Mouse (Mus musculus) midbrain, postnatal 0 days (tissue): Measurements from ENCODE around the gene Nelfcd. TPM values are rescaled to one million over a fixed set of nuclear protein-coding genes. Genes with fewer than 3 reads are reported as not detected.

ENCODE experiments used
- ATAC-seq: fragments of 200-750 bp; cut with Nextera tagmentation; 2 replicates; pipeline ENCODE4 v1.8.0; 2017; ENCODE audit warnings: moderate number of reproducible peaks, mild to moderate bottlenecking, moderate TSS enrichment, moderate library complexity; ENCODE audit not compliant: low FRiP score
- DNase-seq: peaks from one replicate; pipeline ENCODE4 v3.0.0-alpha.2; 2015; ENCODE audit warnings: low spot score
- H3K27ac ChIP-seq: fragments of 300-500 bp; sonication (generic); 2 replicates; pipeline ENCODE4 v1.5.1; 2014; ENCODE audit warnings: low read depth, mild to moderate bottlenecking, low read length, mixed read lengths
- H3K27me3 ChIP-seq: fragments of 300-500 bp; sonication (generic); 2 replicates; pipeline ENCODE4 v1.6.1; 2014; ENCODE audit warnings: low read length, control low read depth, mixed read lengths; ENCODE audit not compliant: insufficient read depth
- H3K36me3 ChIP-seq: fragments of 300-500 bp; sonication (generic); 2 replicates; pipeline ENCODE4 v1.6.1; 2014; ENCODE audit warnings: low read length, control low read depth, mixed read lengths; ENCODE audit not compliant: insufficient read depth
- H3K4me1 ChIP-seq: fragments of 300-500 bp; sonication (generic); 2 replicates; pipeline ENCODE4 v1.6.1; 2014; ENCODE audit warnings: mild to moderate bottlenecking, control low read depth, antibody characterized with exemption, low read length, mixed read lengths; ENCODE audit not compliant: insufficient read depth
- H3K4me2 ChIP-seq: fragments of 300-500 bp; sonication (generic); 2 replicates; pipeline ENCODE4 v1.6.1; 2014; ENCODE audit warnings: low read depth, mild to moderate bottlenecking, low read length, mixed read lengths; ENCODE audit not compliant: poor library complexity, severe bottlenecking
- H3K4me3 ChIP-seq: fragments of 300-500 bp; sonication (generic); 2 replicates; pipeline ENCODE4 v1.5.1; 2014; ENCODE audit warnings: low read depth, mild to moderate bottlenecking, low read length, moderate library complexity
- H3K9ac ChIP-seq: fragments of 300-500 bp; sonication (generic); replicated peaks from 2 replicates; pipeline ENCODE4 v1.6.1; 2014; ENCODE audit warnings: mild to moderate bottlenecking, low read length, moderate library complexity, mixed read lengths; ENCODE audit not compliant: poor library complexity, severe bottlenecking
- H3K9me3 ChIP-seq: fragments of 300-500 bp; sonication (generic); 2 replicates; pipeline ENCODE4 v1.6.1; 2016; ENCODE audit warnings: low read length, control low read depth
- CTCF ChIP-seq: IDR thresholded peaks from 2 replicates; pipeline ENCODE4 v1.5.1; 2016; ENCODE audit warnings: antibody characterized with exemption, mild to moderate bottlenecking
- WGBS: fragments of 180-500 bp; shearing (Covaris S2); extraction: QIAGEN DNeasy Blood & Tissue Kit; methylation state at CpG from one replicate; pipeline ENCODE4 v1.1.7; 2014; 5-methylcytosine and 5-hydroxymethylcytosine counted together
- polyA plus RNA-seq: library from polyadenylated mRNA; unstranded; fragments of >200 nt; fragmentation: Nextera tagmentation; extraction: Ambion mirVana; gene quantifications from 2 replicates; pipeline ENCODE4 v1.2.1, GENCODE M21; 2015
- total RNA-seq: library from RNA; depleted of rRNA; stranded (reverse); fragments of >200 nt; gene quantifications from 2 replicates; pipeline ENCODE4 v1.2.3, GENCODE M21; 2014

Nelfcd gene
- total and polyA plus RNA-seq, 2 experiments from 2014 or later, result 42.7 to 95.7 TPM

- Histone ChIP-seq H3K27ac (no peak overlapping the region), H3K4me1 (no peaks in the 10 kb centered on the region), H3K4me2 (no peak overlapping the region), H3K36me3 (no peaks in the 10 kb centered on the region), H3K4me3 (no peak overlapping the region), H3K9me3 (peaks cover 2% of the 10 kb centered on the region; the same call in 1 of the 2 replicates), H3K27me3 (no peaks in the 10 kb centered on the region), H3K9ac (no peak overlapping the region)
- ATAC-seq, result no peak
- no peak for TF ChIP-seq CTCF
- DNase-seq, result no peak
- 84% methylated on average over 10 of the region's 10 CpGs for WGBS
These were observed 19.0 kb upstream of the Nelfcd start for GRCm38 (mm10) chr2:174396643-174397042.

- H3K27me3 ChIP-seq, result no peaks in the 10 kb centered on the region
- ATAC-seq (no peak), DNase-seq (no peak)
- no peak overlapping the region for H3K4me2 ChIP-seq
- H3K4me1 ChIP-seq, result no peaks in the 10 kb centered on the region
- H3K4me3 ChIP-seq, result no peak overlapping the region
- TF ChIP-seq CTCF, result no peak
- no peak overlapping the region for H3K9ac ChIP-seq
- H3K36me3 ChIP-seq, result no peaks in the 10 kb centered on the region
- H3K27ac ChIP-seq, result no peak overlapping the region
- WGBS, result 88% methylated on average over 1 of the region's 1 CpGs
- H3K9me3 ChIP-seq, result no peaks in the 10 kb centered on the region; the same call in 1 of the 2 replicates
These were observed 18.5 kb upstream of the Nelfcd start for GRCm38 (mm10) chr2:174397065-174397464.

- no peak overlapping the region for H3K9ac ChIP-seq
- WGBS, result 92% methylated on average over 6 of the region's 6 CpGs
- no peaks in the 10 kb centered on the region for H3K4me1 ChIP-seq
- H3K4me3 ChIP-seq, result no peak overlapping the region
- H3K27me3 ChIP-seq, result no peaks in the 10 kb centered on the region
- no peak for DNase-seq
- H3K27ac ChIP-seq, result no peak overlapping the region
- H3K36me3 ChIP-seq, result no peaks in the 10 kb centered on the region
- H3K9me3 ChIP-seq, result no peaks in the 10 kb centered on the region
- no peak for TF ChIP-seq CTCF
- H3K4me2 ChIP-seq, result no peak overlapping the region
- ATAC-seq, result no peak
These were observed 17.7 kb upstream of the Nelfcd start for GRCm38 (mm10) chr2:174397881-174398280.

DNA sequence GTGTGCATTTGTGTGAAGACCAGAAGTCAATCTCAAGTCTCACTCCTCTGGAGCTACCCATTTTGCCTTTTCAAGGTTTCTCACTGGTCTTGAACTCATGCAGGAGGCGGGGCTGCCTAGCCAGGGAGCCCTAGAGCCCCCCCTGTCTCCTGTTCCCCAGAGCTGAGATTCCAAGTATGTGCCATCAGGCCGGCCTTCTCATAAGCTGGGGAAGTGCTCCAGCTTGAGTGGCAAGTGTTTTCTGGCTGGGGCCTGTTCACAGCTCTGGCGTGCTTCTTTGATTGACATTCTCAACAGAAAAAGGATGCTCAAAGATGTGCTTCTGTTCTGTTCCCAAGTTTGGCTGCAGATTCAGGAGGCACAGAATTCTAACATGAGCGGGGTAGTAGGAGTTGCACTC, 15.2 kb upstream of the Nelfcd start:
- no peak for DNase-seq
- Histone ChIP-seq H3K9ac (no peak overlapping the region), H3K27ac (no peak overlapping the region), H3K27me3 (no peaks in the 10 kb centered on the region), H3K4me1 (no peaks in the 10 kb centered on the region), H3K9me3 (no peaks in the 10 kb centered on the region), H3K4me3 (no peak overlapping the region), H3K4me2 (no peak overlapping the region), H3K36me3 (no peaks in the 10 kb centered on the region)
- ATAC-seq, result no peak
- TF ChIP-seq CTCF, result no peak
- 86% methylated on average over 4 of the region's 4 CpGs for WGBS

- DNase-seq (no peak), ATAC-seq (no peak)
- H3K9me3 ChIP-seq, result no peaks in the 10 kb centered on the region
- TF ChIP-seq CTCF, result no peak
- no peaks in the 10 kb centered on the region for H3K27me3 ChIP-seq
- H3K27ac ChIP-seq, result no peak overlapping the region
- no peaks in the 10 kb centered on the region for H3K4me1 ChIP-seq
- no peak overlapping the region for H3K4me2 ChIP-seq
- WGBS, result 63% methylated on average over 2 of the region's 2 CpGs
- H3K4me3 ChIP-seq, result no peak overlapping the region
- no peak overlapping the region for H3K9ac ChIP-seq
- H3K36me3 ChIP-seq, result no peaks in the 10 kb centered on the region
These were observed 5.4 kb upstream of the Nelfcd start for GRCm38 (mm10) chr2:174410222-174410621.

GRCm38 (mm10) chr2:174413127-174413526, 2.5 kb upstream of the Nelfcd start:
- no peak for TF ChIP-seq CTCF
- H3K4me2 ChIP-seq, result no peak overlapping the region

More at GRCm38 (mm10) chr2:174413127-174413526, 2.5 kb upstream of the Nelfcd start:
- Histone ChIP-seq H3K4me3 (no peak overlapping the region), H3K4me1 (peaks cover 8% of the 10 kb centered on the region; the same call in 1 of the 2 replicates), H3K9me3 (no peaks in the 10 kb centered on the region), H3K9ac (no peak overlapping the region), H3K36me3 (no peaks in the 10 kb centered on the region), H3K27ac (no peak overlapping the region), H3K27me3 (no peaks in the 10 kb centered on the region)
- no peak for ATAC-seq
- DNase-seq, result no peak
- 87% methylated on average over 7 of the region's 7 CpGs for WGBS
